Mouse (Mus musculus): ENCODE measurements around the gene Stxbp6. TPM values are rescaled to one million over a fixed set of nuclear protein-coding genes. Genes with fewer than 3 reads are reported as not detected.
"Not testable (repeated sequence)": the region's sequence is repeated elsewhere in the genome, so short reads cannot be mapped to it uniquely, and the experiment has no call there.

Gene Stxbp6
- polyA plus RNA-seq, 1 experiment from 2014 or later, result 11.5 TPM

DNA sequence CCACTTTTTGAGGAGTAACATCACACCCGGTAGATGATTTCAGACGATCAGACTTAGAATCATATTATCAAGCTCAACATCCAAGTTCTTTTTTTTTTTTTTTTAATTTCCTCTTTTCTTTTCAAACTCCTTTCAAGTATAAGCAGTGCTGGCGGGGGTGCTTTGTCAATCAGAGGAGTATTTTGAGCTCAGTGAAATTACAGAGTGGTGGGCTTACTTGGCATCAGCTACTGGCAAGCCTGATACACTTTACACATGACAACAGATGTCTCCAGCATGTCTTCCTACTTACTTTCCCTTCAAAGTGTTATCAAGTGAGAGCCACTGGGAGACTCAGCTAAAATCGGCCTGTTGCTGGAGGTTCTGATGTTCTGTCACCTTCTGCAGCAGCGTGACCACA, 21.6 kb downstream of the Stxbp6 start:
- Histone ChIP-seq H3K9ac (no peak overlapping the region), H3K36me3 (no peaks in the 10 kb centered on the region), H3K9me3 (replicated peaks) (no peaks in the 10 kb centered on the region), H3K4me1 (no peaks in the 10 kb centered on the region), H3K4me3 (no peak overlapping the region), H3K4me2 (replicated peaks) (no peak overlapping the region), H3K27me3 (no peaks in the 10 kb centered on the region), H3K27ac (no peak overlapping the region)
- no peak for ATAC-seq (ENCODE audit: low FRiP score)
- WGBS, result 87% methylated on average over 5 of the region's 5 CpGs

DNA sequence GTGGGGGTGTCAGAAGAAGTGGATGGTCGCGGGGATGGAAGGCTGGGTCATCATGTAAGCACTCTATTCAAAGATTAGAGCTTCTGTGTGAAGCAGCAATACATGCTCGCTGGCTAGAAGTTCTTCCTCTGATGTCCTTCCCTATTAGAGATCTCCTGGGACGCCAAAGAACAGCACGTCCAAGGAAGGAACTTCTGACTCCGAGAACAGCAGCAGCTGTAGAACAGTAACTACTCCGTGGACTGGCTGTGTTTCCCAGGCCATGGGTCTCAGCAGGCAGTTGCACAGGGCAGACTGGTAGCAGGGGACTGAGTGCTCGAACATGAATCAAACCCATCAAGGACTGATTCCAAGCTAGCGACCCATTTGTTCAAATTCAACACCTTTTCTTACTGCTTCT, 24.6 kb downstream of the Stxbp6 start:
- H3K9me3 ChIP-seq (replicated peaks), result no peaks in the 10 kb centered on the region
- H3K27ac ChIP-seq, result no peak overlapping the region
- H3K27me3 ChIP-seq, result no peaks in the 10 kb centered on the region
- no peak for ATAC-seq (ENCODE audit: low FRiP score)
- no peak overlapping the region for H3K9ac ChIP-seq
- no peaks in the 10 kb centered on the region for H3K36me3 ChIP-seq
- 73% methylated on average over 9 of the region's 9 CpGs for WGBS
- no peak overlapping the region for H3K4me3 ChIP-seq
- no peaks in the 10 kb centered on the region for H3K4me1 ChIP-seq
- H3K4me2 ChIP-seq (replicated peaks), result no peak overlapping the region

DNA sequence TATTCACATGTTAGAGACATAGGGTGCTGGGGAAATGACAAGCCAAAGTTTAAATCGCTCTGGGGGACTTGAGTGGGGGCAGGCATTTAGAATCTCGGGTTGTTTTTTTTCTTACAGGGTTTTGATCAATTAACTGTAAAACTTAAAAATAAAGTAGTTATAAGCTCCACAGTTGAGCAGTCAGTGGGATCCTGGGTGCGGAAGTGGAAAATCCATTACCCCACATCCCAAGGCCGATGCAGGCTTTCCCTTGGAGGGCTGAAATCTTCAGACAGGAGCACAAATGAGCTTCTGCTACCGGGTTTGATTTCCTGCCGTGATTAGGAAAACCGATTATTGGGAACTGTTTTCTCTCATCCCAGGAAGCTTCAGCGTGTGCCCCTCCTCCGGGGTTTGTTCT, 26.8 kb downstream of the Stxbp6 start:
- not testable (repeated sequence) for H3K4me1 ChIP-seq; ATAC-seq (ENCODE audit: low FRiP score); H3K27ac ChIP-seq; H3K9ac ChIP-seq; H3K4me3 ChIP-seq; H3K36me3 ChIP-seq; H3K27me3 ChIP-seq; H3K4me2 ChIP-seq (replicated peaks); H3K9me3 ChIP-seq (replicated peaks)
- 46% methylated on average over 9 of the region's 9 CpGs for WGBS

DNA sequence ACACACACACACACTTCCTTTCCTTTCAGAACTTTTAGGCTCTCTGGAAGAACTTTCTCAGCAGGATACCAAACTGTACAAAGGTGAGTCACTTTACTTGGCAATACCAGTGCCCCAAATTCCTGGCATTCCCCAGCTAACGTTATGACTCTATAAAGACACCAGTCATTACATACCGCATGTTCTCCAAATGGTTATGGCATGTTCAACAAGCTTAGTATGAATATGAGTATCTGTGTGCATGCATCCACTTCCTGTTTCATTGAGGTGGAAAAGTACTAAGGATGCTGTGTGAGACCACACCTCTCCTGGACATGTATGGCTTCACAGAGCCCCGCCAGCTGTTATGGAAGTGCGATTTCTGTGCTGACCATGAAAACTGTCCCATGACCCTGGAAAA, 27.3 kb downstream of the Stxbp6 start:
- no peaks in the 10 kb centered on the region for H3K27me3 ChIP-seq
- no peak overlapping the region for H3K4me3 ChIP-seq
- H3K27ac ChIP-seq, result no peak overlapping the region
- no peak for ATAC-seq (ENCODE audit: low FRiP score)
- no peak overlapping the region for H3K9ac ChIP-seq
- no peak overlapping the region for H3K4me2 ChIP-seq (replicated peaks)
- H3K36me3 ChIP-seq, result no peaks in the 10 kb centered on the region
- H3K4me1 ChIP-seq, result no peaks in the 10 kb centered on the region
- WGBS, result 78% methylated on average over 4 of the region's 4 CpGs
- H3K9me3 ChIP-seq (replicated peaks), result no peaks in the 10 kb centered on the region

DNA sequence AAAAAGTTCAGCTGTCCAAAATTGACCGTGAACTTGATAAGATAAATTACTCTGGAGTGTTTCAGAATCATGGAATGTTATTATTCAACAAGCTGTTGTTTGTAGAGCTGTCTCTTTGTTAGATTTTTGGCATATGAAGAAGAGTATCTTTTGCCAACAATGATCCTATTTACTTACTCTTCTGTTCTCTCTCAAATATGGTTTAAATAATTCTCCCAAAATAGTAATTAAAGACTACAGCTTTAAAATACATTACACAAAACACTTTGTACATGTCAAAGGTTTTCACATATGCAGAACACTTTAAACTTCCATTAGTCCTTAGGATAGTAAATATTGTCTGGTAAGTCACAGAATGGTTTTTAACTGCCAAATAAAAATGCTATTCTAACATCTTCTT, 29.9 kb downstream of the Stxbp6 start:
- no peaks in the 10 kb centered on the region for H3K36me3 ChIP-seq
- H3K9me3 ChIP-seq (replicated peaks), result no peaks in the 10 kb centered on the region
- H3K9ac ChIP-seq, result no peak overlapping the region
- H3K27me3 ChIP-seq, result no peaks in the 10 kb centered on the region
- H3K4me1 ChIP-seq, result no peaks in the 10 kb centered on the region
- no peak overlapping the region for H3K4me3 ChIP-seq
- H3K4me2 ChIP-seq (replicated peaks), result no peak overlapping the region
- WGBS, result 81% methylated on average over 1 of the region's 1 CpGs
- no peak overlapping the region for H3K27ac ChIP-seq
- ATAC-seq (ENCODE audit: low FRiP score), result no peak

DNA sequence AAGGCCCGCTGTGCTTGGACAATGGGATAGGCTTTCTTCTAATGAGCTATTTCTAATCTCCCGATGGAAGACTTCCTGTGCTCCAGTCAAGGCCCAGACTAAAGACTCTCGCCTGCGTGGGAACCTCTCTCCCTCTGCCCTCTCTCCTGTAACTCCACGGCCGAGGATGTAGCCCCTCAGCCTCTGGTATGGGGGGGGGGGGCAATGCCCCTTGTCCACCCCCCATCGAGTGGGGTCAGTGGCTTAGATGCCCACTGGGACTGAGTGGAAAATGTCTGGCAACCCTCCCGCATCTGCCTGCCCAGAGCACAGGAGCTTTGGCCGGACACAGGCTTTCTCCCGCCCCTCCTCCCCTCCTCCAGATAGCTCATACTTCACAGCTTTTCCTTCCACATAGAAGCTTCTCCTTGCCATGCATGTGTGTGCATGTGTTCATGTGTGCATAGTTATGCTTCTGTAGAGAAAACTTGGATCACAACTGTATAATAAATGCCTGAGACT, 31.9 kb downstream of the Stxbp6 start:
- H3K9ac ChIP-seq, result no peak overlapping the region
- no peaks in the 10 kb centered on the region for H3K27me3 ChIP-seq
- no peaks in the 10 kb centered on the region for H3K4me1 ChIP-seq
- no peak overlapping the region for H3K4me2 ChIP-seq (replicated peaks)
- H3K4me3 ChIP-seq, result no peak overlapping the region
- WGBS, result 71% methylated on average over 10 of the region's 10 CpGs
- H3K9me3 ChIP-seq (replicated peaks), result no peaks in the 10 kb centered on the region
- ATAC-seq (ENCODE audit: low FRiP score), result no peak
- no peak overlapping the region for H3K27ac ChIP-seq
- no peaks in the 10 kb centered on the region for H3K36me3 ChIP-seq

DNA sequence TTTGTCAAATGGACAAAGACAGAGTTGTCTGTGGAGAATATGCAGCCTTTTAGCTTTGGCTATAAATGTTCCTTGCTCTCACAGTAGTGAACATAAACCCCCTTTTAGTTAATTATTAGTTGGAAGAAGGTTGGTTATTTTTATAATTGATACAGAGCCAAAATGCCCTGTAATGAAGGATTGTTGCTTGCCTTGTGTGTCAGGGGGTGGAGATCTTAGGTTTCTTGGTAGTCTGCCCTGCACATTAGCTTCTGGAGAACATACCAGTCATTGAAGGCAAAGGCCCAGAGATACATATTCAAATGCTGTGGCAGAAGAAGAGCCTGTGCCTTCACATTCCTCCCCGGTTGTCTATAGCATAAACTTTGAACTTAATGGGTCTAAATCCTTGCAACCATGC, 37.0 kb downstream of the Stxbp6 start:
- Histone ChIP-seq H3K36me3 (no peaks in the 10 kb centered on the region), H3K27ac (no peak overlapping the region), H3K4me3 (no peak overlapping the region), H3K4me2 (replicated peaks) (no peak overlapping the region), H3K9ac (no peak overlapping the region), H3K27me3 (no peaks in the 10 kb centered on the region), H3K9me3 (replicated peaks) (no peaks in the 10 kb centered on the region), H3K4me1 (no peaks in the 10 kb centered on the region)
- no peak for ATAC-seq (ENCODE audit: low FRiP score)
- WGBS, result 88% methylated on average over 1 of the region's 1 CpGs

DNA sequence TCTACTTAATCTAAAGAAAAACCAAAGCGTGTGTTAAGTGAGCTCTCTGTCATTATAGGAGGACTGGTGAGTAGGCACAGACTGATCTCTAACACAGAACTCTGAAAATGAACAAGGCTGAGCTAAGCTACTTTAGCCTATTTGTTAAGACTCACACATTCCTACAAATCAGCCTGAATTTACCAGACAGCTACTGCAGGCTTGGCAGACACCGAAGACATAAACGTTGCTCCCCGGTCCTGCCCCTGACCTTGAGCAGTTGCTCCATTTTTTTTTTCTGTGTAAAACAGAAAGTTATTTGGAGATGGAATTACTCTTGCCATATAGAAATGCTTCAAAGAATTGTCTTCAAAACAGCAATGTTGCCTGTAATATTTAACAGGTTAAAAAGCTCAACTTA, 37.4 kb downstream of the Stxbp6 start:
- Histone ChIP-seq H3K27me3 (no peaks in the 10 kb centered on the region), H3K4me2 (replicated peaks) (no peak overlapping the region), H3K9me3 (replicated peaks) (no peaks in the 10 kb centered on the region), H3K4me3 (no peak overlapping the region), H3K9ac (no peak overlapping the region), H3K27ac (no peak overlapping the region), H3K4me1 (no peaks in the 10 kb centered on the region), H3K36me3 (no peaks in the 10 kb centered on the region)
- ATAC-seq (ENCODE audit: low FRiP score), result no peak
- 76% methylated on average over 4 of the region's 4 CpGs for WGBS

DNA sequence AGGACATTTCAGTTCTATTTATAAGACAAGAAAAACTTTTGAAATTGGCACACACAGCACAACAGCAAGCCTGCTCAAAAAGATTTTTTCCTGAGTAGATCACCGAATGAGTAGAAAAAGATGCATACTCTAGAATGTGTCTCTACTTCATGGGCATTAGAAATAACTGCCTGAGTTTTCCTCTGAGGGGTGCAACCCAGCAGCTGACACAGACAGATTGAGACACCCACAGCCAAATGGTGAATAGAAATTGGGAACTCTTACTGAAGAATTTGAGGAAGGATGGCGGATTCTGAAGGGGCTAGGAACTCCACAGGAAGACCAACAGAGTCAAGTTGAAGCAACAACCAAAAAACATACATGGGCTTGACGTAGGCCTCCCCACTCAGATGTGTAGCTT, 43.8 kb downstream of the Stxbp6 start:
- Histone ChIP-seq H3K9ac (no peak overlapping the region), H3K27ac (no peak overlapping the region), H3K4me3 (no peak overlapping the region), H3K4me2 (replicated peaks) (no peak overlapping the region), H3K4me1 (no peaks in the 10 kb centered on the region), H3K9me3 (replicated peaks) (no peaks in the 10 kb centered on the region), H3K27me3 (no peaks in the 10 kb centered on the region), H3K36me3 (no peaks in the 10 kb centered on the region)
- ATAC-seq (ENCODE audit: low FRiP score), result no peak
- WGBS, result 93% methylated on average over 3 of the region's 3 CpGs

DNA sequence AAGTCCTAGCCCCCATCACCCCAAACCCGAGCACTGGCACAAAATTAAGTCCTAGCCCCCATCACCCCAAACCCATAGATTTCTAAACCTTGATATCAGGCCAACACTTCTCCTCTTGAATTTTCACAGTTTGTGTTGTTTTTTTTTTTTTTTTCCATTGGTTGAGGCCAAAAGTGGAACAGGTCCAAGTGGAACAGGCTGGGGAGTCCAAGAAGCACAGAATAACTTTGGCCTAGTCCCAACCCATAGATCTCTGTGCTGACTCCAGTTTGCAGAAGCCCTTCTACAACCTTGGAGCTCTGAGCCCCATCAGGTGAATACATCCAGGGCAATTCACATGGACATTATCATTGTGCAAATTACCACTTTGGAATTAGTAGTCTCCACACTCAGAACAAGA, 48.2 kb downstream of the Stxbp6 start:
- no peak overlapping the region for H3K27ac ChIP-seq
- no peaks in the 10 kb centered on the region for H3K4me1 ChIP-seq
- 70% methylated on average over 1 of the region's 1 CpGs for WGBS
- ATAC-seq (ENCODE audit: low FRiP score), result no peak
- no peak overlapping the region for H3K9ac ChIP-seq
- no peaks in the 10 kb centered on the region for H3K9me3 ChIP-seq (replicated peaks)
- H3K4me2 ChIP-seq (replicated peaks), result no peak overlapping the region
- H3K27me3 ChIP-seq, result no peaks in the 10 kb centered on the region
- no peak overlapping the region for H3K4me3 ChIP-seq
- H3K36me3 ChIP-seq, result no peaks in the 10 kb centered on the region

DNA sequence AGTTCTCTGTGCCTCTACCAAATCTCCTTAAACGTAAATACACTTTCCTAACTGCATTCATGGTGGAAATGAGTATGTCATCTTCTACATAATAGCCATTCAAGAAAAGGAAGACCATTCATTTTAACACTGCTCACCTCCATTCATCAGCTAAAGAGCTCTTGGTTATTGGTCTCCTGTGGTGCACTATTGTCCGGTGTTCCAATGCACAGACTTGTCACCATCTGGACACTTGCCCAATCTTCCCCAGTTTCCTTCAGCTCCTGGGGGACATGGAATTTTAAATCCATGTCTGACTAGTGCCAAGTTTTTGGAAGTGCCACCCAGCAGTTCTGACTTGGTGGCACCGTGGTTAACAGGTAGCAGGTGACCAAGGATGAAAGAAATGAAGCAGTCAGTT, 54.5 kb downstream of the Stxbp6 start:
- Histone ChIP-seq H3K4me3 (no peak overlapping the region), H3K27me3 (no peaks in the 10 kb centered on the region)

DNA sequence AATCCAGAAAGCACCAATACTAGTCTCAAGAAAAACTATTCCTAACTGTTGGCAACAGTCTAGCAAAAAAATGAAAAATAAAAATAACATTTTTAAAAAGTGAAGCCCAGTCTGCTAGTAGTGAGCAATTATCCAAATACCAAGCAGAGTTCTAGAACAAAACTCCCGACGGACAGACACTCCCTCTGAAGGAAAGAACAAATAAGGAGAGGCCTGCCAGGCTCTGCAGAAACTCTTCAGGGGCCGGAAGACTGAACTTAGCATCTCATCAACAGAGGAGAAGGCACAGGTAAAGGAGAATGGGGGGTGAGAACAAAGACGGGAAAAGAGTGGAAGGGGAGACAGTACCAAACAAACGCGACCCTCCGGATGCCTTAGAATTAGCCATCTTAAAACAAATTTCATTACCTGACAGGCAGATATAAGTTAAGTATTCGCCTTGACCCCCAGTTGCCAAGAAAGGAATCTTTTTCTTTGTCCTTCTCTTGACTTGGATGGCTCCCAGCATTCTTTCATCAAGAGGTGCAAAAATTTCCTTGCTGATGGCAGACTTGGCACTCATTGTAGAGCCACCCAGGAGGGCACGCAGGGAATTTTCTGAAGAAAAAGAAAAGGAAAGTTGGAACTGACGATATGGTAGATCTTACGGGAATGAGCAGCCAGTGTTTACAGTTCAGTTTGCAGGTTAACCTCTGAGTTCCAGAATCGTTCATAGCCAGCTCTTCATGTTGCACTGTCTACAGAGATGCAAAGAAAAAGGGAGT, 55.3 kb downstream of the Stxbp6 start:
- no peak overlapping the region for H3K4me2 ChIP-seq (replicated peaks)
- no peak overlapping the region for H3K9ac ChIP-seq
- H3K9me3 ChIP-seq (replicated peaks), result no peaks in the 10 kb centered on the region
- no peak overlapping the region for H3K4me3 ChIP-seq
- H3K27ac ChIP-seq, result no peak overlapping the region
- H3K4me1 ChIP-seq, result no peaks in the 10 kb centered on the region; the same call in 1 of the 2 replicates
- WGBS, result 81% methylated on average over 12 of the region's 12 CpGs
- no peak for ATAC-seq (ENCODE audit: low FRiP score)
- no peaks in the 10 kb centered on the region for H3K27me3 ChIP-seq
- no peaks in the 10 kb centered on the region for H3K36me3 ChIP-seq

More for the DNA sequence above, 54.5 kb downstream of the Stxbp6 start:
- Histone ChIP-seq H3K4me2 (replicated peaks) (no peak overlapping the region), H3K9me3 (replicated peaks) (no peaks in the 10 kb centered on the region), H3K27ac (no peak overlapping the region), H3K36me3 (no peaks in the 10 kb centered on the region), H3K9ac (no peak overlapping the region), H3K4me1 (no peaks in the 10 kb centered on the region; the same call in 1 of the 2 replicates)
- WGBS, result 63% methylated on average over 3 of the region's 3 CpGs
- ATAC-seq (ENCODE audit: low FRiP score), result no peak

DNA sequence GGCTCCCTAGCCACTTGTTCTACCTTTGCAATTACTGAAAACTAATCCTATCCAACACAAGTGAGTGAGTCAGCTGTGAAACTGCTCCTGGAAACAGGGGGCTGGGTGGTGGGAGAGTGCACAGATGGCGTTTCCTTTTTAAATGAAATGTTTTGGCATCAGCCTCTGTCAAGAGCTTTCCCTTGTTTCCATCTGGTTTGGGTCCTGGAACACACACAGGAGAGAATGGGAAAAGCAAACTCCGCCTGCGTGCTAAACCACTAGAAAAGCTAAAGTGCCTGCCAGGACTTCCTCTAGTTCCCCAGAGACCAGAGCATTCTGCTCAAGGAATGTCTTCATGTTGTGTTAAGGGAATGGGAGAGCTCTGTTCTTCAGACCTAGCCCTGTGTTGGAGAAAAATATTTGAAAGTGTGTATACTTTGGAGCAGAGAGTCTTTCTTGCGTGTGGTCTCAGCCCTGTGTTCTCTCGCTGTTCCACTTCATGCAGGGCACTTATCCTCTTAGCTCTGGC, 61.2 kb downstream of the Stxbp6 start:
- ATAC-seq (ENCODE audit: low FRiP score), result no peak
- H3K4me3 ChIP-seq, result no peak overlapping the region
- no peaks in the 10 kb centered on the region for H3K36me3 ChIP-seq
- H3K27me3 ChIP-seq, result no peaks in the 10 kb centered on the region
- WGBS, result 66% methylated on average over 5 of the region's 5 CpGs
- no peaks in the 10 kb centered on the region for H3K9me3 ChIP-seq (replicated peaks)
- no peak overlapping the region for H3K4me2 ChIP-seq (replicated peaks)
- H3K27ac ChIP-seq, result no peak overlapping the region
- no peaks in the 10 kb centered on the region for H3K4me1 ChIP-seq
- no peak overlapping the region for H3K9ac ChIP-seq
